Mouse (Mus musculus) B cell, adult 62 days (primary cell): ENCODE data around the gene Chst10. TPM values are rescaled to one million over a fixed set of nuclear protein-coding genes. Genes with fewer than 3 reads are reported as not detected.

Source experiments
- total RNA-seq: library from RNA; stranded (reverse); gene quantifications from 4 replicates; pipeline ENCODE4 v1.2.4, GENCODE M21; 2023

Gene Chst10
- 28.8 to 32.3 TPM (median 30.5 TPM) in 4 replicates for total RNA-seq

GRCm38 (mm10) chr1:38897431-38898248 lies at the start of gene Chst10:
TSS of gene Chst10 (minus strand) at chr1:38898161.

GRCm38 (mm10) chr1:38938849-38939248 lies 40.9 kb upstream of the Chst10 start, which contains the start of gene Nms:
TSS of gene Nms (plus strand) at chr1:38939149.

DNA sequence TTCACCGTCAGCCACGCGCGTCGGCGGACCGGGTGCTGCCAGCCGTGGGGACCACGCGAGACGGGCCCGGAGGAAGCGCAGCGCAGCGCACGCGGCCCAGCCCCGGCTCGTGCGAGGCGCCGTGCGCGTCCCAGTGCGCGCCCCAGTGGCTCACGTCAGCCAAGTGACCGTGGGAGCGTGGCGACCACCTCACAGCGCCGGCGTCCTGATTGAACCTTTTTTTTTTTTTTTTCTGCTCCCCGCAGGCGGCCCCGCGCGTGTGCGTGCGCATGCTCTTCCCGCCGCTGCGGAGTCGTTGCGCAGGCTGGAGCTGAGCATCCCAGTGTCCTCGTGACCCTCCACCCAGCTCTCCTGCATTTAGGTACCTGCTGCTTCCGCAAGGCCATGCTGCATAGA lies 61.5 kb downstream of the Chst10 start, which contains the start of gene Lonrf2:
TSS of gene Lonrf2 (minus strand) at position 235 of the 396 bp plus-strand sequence.

Other genes starting within 250 kb of the Chst10 start
- gene Aff3, start 233.2 kb downstream of the Chst10 start, total RNA-seq: 260 to 301 TPM (median 271 TPM) in 4 replicates
- not detected in 4 replicates for gene Lonrf2, start 61.5 kb downstream of the Chst10 start, total RNA-seq
- not detected in 4 replicates for gene Nms, start 41.0 kb upstream of the Chst10 start, total RNA-seq
- 23.4 to 30.7 TPM (median 28.6 TPM) in 4 replicates for gene Pdcl3, start 87.4 kb upstream of the Chst10 start, total RNA-seq